Mouse (Mus musculus) common myeloid progenitor, adult 5-6 weeks (primary cell): ENCODE results near the gene Zyg11b. TPM values are rescaled to one million over a fixed set of nuclear protein-coding genes. Genes with fewer than 3 reads are reported as not detected.

ENCODE experiments used
- ATAC-seq: replicated peaks from 2 replicates; pipeline ENCODE4 v1.8.0; 2016; ENCODE audit warnings: low read depth, mild to moderate bottlenecking, moderate TSS enrichment, inconsistent platforms; ENCODE audit not compliant: poor library complexity, severe bottlenecking
- total RNA-seq: library from RNA; stranded (forward); fragments of 200-1000, 187-1606 nt; gene quantifications from 2 replicates; pipeline ENCODE4 v1.2.3, GENCODE M21; 2017

Gene Zyg11b
- total RNA-seq: 24.9 and 26.6 TPM in 2 replicates

GRCm38 (mm10) chr4:108300670-108301373 is at the start of gene Zyg11b:
Zyg11b (minus strand) TSS chr4:108301096.
- ATAC-seq: peak; percentile 92

- ATAC-seq: peak; percentile 48
Observed at GRCm38 (mm10) chr4:108349836-108350547, 49.1 kb upstream of the Zyg11b start.

GRCm38 (mm10) chr4:108349064-108349463 is 48.2 kb upstream of the Zyg11b start:
- no peak for ATAC-seq

DNA sequence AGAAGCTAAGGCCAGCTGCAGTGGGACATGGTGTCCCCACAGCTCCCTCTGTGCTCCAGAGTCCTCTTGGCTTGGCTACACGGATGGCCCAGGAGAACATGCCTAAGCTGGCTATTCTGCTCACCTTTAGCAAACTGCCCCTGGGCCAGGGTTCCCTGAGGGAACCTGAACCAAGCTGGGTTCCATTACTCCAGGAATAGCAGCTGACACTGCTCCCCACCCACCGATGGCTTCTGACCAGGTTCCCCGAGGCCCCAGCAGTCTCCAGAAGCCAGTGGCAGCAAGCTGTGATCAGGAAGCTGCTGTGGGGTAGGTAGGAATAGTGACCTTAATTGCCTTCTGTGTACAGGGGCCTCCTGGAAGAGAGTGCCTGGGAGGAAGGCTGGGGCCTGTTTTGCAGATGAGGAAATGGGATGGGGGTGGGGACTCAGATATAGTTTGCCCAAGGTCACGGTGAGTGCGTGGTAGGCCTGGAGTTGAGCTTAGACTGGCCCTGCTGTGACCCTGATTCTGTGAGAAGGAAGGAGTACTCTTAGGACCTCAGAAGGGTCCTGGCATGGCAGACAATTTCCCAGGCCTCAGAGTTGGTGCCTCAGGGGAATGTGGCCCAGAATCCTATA is 47.5 kb upstream of the Zyg11b start:
- no peak; the same call in 1 of the 2 replicates for ATAC-seq

DNA sequence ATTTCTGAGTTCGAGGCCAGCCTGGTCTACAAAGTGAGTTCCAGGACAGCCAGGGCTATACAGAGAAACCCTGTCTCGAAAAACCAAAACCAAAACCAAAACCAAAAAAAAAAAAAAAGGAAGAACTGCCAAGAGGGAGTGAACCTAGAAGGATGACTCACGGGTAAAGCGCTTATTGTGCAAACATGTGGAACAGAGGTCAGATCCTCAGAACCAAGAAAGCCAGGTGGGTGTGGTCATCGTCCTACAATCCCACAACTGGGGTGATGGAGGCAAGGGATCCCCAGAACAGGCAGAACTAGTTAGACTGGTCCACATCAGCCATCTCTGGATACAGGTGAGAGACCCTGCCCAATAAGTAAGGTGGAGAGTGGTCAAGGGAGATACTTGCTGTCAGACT is 46.2 kb upstream of the Zyg11b start:
- ATAC-seq: peak; percentile 77

DNA sequence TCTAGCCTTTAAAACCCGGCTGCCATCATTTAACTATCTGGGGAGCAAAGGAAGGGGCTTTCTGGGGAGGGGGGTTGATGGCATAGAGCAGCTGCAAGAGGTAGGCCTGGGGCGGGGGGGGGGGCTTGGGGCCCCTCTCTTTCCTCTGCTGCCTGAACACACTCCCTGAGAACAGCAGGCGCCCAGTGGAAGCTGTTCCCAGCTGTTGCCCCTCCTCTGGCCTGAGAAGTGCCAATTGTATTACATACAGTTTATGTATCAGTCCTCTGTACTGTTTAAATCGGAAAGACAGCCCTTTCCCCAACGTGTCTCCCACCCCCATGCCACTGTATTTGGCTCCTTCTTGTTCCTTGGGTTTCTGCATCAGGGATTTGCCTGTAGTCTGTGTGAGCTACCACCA is 44.9 kb upstream of the Zyg11b start:
- no peak for ATAC-seq

DNA sequence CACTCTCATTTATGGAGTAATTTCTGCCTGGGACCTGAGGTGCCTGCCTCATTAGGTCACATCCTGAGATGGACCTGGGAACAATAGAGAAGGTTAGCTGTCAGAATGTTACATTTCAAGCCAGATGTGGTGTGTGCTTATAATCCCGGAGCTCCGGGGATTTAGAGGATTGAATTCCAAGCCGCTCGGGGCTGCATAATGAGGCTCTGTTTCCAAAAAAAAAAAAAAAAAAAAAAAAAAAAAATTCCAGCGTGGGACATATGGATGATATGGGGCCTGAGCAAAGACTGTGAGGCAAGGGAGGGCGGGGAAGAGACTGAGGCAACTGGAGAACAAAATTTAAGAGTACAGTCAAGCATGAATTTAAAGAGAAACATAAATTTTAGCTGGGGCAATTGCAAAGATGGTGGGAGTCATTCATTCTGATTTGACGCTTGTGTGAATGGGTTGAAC is 43.8 kb upstream of the Zyg11b start:
- ATAC-seq: no peak

GRCm38 (mm10) chr4:108339277-108339690 is 38.4 kb upstream of the Zyg11b start:
- ATAC-seq: peak; percentile 97

- no peak for ATAC-seq
Observed at GRCm38 (mm10) chr4:108338811-108339210, 37.9 kb upstream of the Zyg11b start.

DNA sequence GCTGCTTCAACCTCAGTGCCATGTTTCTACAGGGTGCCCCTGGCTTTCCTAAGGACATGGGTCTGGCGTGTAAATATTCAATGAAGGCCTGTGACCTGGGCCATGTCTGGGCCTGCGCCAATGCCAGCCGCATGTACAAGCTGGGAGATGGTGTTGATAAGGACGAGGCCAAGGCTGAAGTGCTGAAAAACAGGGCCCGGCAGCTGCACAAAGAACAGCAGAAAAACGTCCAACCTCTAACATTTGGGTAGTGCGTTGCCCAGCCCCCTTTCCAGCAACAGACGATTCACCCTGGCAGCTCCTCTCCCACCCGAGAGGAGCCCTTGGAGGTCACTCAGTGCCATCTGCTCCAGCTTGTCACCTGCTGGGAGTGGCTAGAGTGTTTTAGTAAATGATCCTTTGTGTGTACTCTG is 37.4 kb upstream of the Zyg11b start:
- no peak for ATAC-seq

DNA sequence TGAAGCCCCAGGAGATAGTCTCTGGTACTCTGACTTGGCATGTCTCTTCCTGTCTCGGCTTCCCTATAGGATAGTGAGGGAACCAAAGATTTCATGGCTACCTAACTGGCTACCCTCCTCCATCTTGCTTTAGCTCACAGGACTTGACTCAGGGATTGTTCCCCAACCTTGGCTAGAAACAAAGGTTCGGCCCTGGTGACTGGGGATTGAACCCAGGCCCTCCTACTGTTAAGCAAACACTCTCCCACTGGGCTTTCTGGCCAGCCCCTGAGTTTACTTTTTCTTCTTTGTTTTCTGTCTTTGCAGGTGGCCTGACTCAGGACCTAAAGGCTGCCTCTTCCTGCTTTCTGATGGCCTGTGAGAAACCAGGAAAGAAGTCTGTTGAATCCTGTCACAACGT is 36.9 kb upstream of the Zyg11b start:
- ATAC-seq: no peak

DNA sequence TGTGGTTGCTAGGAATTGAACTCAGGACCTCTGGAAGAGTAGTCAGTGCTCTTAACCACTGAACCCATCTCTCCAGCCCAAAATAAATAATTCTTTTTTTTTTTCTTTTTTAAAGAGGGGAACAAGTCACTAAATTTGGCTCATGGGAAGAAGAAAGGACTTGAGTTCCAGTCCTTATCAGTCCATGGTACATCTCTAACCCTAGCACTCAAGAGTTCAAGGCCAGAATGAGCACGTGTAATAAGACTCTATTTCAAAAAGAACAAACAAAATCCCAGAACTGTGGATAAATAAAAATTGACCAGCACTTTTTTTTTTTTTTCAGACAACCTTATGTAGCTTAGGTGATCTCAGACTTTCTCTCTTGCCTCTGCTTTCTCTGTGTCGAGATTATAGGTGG is 35.9 kb upstream of the Zyg11b start:
- no peak for ATAC-seq

DNA sequence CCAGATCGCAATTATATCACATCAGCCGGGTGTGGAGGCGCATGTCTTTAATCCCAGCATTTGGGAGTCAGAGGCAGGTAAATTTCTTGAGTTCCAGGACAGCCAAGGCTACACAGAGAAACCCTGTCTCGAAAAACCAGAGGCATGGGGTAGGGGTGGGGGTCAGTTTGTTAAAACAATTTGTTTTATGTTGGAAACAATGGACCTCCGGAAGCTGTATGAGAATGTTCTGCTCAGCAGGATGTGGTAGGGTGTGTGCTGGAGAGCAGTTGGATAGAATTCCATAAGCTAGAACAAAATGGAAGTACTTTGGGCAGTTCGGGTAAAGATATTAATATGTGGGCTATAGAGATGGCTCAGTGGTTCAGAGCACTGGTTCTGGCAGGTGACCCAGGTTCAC is 34.5 kb upstream of the Zyg11b start:
- ATAC-seq: no peak

DNA sequence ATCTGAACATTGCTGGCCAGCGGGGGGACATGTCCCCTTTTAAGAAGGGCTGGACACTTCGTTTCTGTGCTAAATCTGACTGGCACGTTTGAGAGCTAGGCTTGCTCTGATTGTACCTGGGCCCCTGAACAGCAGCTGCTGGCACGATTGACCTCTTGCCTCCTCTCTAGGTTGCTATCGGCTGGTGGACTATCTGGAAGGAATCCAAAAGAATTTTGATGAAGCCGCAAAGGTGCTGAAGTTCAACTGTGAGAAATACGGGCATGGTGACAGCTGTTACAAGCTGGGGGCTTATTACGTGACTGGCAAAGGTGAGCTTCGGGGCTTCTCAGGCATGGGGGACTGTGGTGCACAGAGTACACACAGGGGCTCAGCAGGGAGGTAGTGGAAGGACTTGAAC is 31.1 kb upstream of the Zyg11b start:
- ATAC-seq: no peak

- ATAC-seq: no peak
Observed at GRCm38 (mm10) chr4:108329840-108330239, 28.9 kb upstream of the Zyg11b start.

- peak; percentile 93 for ATAC-seq
Observed at GRCm38 (mm10) chr4:108327730-108328484, 27.0 kb upstream of the Zyg11b start, which contains the start of gene Coa7. Coa7 (plus strand) TSS chr4:108328140.

DNA sequence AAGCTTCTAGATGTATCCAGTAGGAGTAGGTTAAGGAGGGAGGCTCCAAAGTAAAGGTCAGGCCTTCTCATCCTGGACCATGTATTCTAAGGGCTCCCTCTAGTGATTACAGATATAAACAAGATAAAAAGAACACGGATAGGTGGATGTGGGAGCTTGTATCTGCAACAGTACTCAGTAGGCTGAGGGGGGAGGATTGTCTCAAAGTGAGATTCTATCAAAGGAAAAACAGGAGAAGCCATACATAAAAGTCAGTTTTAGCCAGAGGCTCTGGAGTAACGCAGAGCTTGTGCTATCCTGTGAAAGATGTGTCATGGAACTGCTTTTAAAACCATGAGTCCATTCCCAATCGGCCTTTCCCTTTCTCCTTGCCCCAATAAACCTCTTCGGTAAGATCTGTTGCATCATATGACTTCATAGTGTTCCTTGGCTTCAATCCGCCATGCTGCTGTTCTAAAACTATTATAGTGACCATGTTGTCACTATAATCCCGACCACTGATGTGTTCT is 26.2 kb upstream of the Zyg11b start:
- no peak for ATAC-seq

DNA sequence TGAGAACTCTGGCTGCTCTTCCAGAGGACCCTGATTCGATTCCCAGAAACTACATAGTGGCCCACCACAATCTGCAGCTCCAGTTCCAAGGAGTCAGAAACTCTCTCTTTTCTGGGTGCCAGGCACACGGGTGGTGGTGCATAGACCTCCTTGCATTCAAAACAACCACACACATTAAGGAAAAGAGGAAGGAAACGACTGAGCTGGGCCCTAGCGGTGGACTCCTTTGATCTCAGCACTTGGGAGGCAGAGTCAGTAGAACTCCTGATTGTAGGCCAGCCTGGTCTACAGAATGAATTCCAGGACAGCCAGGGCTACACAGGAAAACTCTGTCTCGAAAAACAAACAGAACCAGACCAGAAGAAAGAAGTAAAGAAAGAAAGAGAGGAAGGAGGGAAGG is 22.7 kb upstream of the Zyg11b start:
- ATAC-seq: 0 out of 2 replicates have a peak, but pooled peaks have one; percentile 28

- ATAC-seq: no peak
Observed at GRCm38 (mm10) chr4:108320627-108321380, 19.9 kb upstream of the Zyg11b start.
